Mouse (Mus musculus): Measurements from ENCODE around the gene Syngap1. TPM values are rescaled to one million over a fixed set of nuclear protein-coding genes. Genes with fewer than 3 reads are reported as not detected.

Syngap1 gene
- total RNA-seq, 2 experiments from 2014 or later, result 0.60 to 2.5 TPM

GRCm38 (mm10) chr17:26951952-26952877, 11.2 kb downstream of the Syngap1 start:
- ATAC-seq (replicated peaks; ENCODE audit: low FRiP score, poor library complexity, severe bottlenecking), result no peak

- no peak for ATAC-seq (replicated peaks; ENCODE audit: low FRiP score, poor library complexity, severe bottlenecking)
These were observed 12.1 kb downstream of the Syngap1 start for GRCm38 (mm10) chr17:26953201-26953600.

- ATAC-seq (replicated peaks; ENCODE audit: low FRiP score, poor library complexity, severe bottlenecking), result no peak
These were observed 12.7 kb downstream of the Syngap1 start for GRCm38 (mm10) chr17:26953726-26954125.

GRCm38 (mm10) chr17:26956309-26956708, 15.3 kb downstream of the Syngap1 start:
- peak; percentile 47; the same call in 1 of the 2 replicates for ATAC-seq (replicated peaks; ENCODE audit: low FRiP score, poor library complexity, severe bottlenecking)

- peak; percentile 83 for ATAC-seq (replicated peaks; ENCODE audit: low FRiP score, poor library complexity, severe bottlenecking)
These were observed 15.8 kb downstream of the Syngap1 start for GRCm38 (mm10) chr17:26956895-26957294.

- no peak for ATAC-seq (replicated peaks; ENCODE audit: low FRiP score, poor library complexity, severe bottlenecking)
These were observed 16.8 kb downstream of the Syngap1 start for GRCm38 (mm10) chr17:26957872-26958271.

GRCm38 (mm10) chr17:26958880-26959279, 17.8 kb downstream of the Syngap1 start:
- no peak for ATAC-seq (replicated peaks; ENCODE audit: low FRiP score, poor library complexity, severe bottlenecking)

GRCm38 (mm10) chr17:26959815-26960214, 18.8 kb downstream of the Syngap1 start:
- ATAC-seq (replicated peaks; ENCODE audit: low FRiP score, poor library complexity, severe bottlenecking), result no peak

- ATAC-seq (replicated peaks; ENCODE audit: low FRiP score, poor library complexity, severe bottlenecking), result no peak
These were observed 20.7 kb downstream of the Syngap1 start for GRCm38 (mm10) chr17:26961572-26962240.

- ATAC-seq (replicated peaks; ENCODE audit: low FRiP score, poor library complexity, severe bottlenecking), result no peak
These were observed 25.9 kb downstream of the Syngap1 start for GRCm38 (mm10) chr17:26966993-26967392.

- ATAC-seq (replicated peaks; ENCODE audit: low FRiP score, poor library complexity, severe bottlenecking), result no peak
These were observed 26.4 kb downstream of the Syngap1 start for GRCm38 (mm10) chr17:26967477-26967876.

GRCm38 (mm10) chr17:26968200-26968611, 27.2 kb downstream of the Syngap1 start:
- ATAC-seq (replicated peaks; ENCODE audit: low FRiP score, poor library complexity, severe bottlenecking), result no peak

GRCm38 (mm10) chr17:26969257-26969656, 28.2 kb downstream of the Syngap1 start:
- no peak for ATAC-seq (replicated peaks; ENCODE audit: low FRiP score, poor library complexity, severe bottlenecking)

- ATAC-seq (replicated peaks; ENCODE audit: low FRiP score, poor library complexity, severe bottlenecking), result no peak
These were observed 29.2 kb downstream of the Syngap1 start for GRCm38 (mm10) chr17:26970221-26970620.

- no peak for ATAC-seq (replicated peaks; ENCODE audit: low FRiP score, poor library complexity, severe bottlenecking)
These were observed 30.3 kb downstream of the Syngap1 start for GRCm38 (mm10) chr17:26971247-26971905.

- no peak for ATAC-seq (replicated peaks; ENCODE audit: low FRiP score, poor library complexity, severe bottlenecking)
These were observed 31.1 kb downstream of the Syngap1 start for GRCm38 (mm10) chr17:26972107-26972506.

GRCm38 (mm10) chr17:26972703-26973574, 31.9 kb downstream of the Syngap1 start, which contains the start of gene Zbtb9:
TSS of gene Zbtb9 (plus strand) at chr17:26973167.
- ATAC-seq (replicated peaks; ENCODE audit: low FRiP score, poor library complexity, severe bottlenecking), result peak; percentile 98

GRCm38 (mm10) chr17:26974547-26974946, 33.5 kb downstream of the Syngap1 start:
- no peak for ATAC-seq (replicated peaks; ENCODE audit: low FRiP score, poor library complexity, severe bottlenecking)

- no peak for ATAC-seq (replicated peaks; ENCODE audit: low FRiP score, poor library complexity, severe bottlenecking)
These were observed 34.4 kb downstream of the Syngap1 start for GRCm38 (mm10) chr17:26975415-26975814.

Measured in erythroblast, adult 5-6 weeks (primary cell).